Mouse (Mus musculus) midbrain, embryonic 12.5 days (tissue): ENCODE measurements around the gene Dnah14. TPM values are rescaled to one million over a fixed set of nuclear protein-coding genes. Genes with fewer than 3 reads are reported as not detected.

ENCODE experiments used
- ATAC-seq: fragments of 200-750 bp; cut with Nextera tagmentation; 2 replicates; pipeline ENCODE4 v1.8.0; 2017; ENCODE audit warnings: low read depth, moderate TSS enrichment, moderate library complexity; ENCODE audit not compliant: low FRiP score
- H3K27ac ChIP-seq: fragments of 300-500 bp; sonication (generic); replicated peaks from 2 replicates; pipeline ENCODE4 v1.5.1; 2016; ENCODE audit warnings: mild to moderate bottlenecking
- H3K27me3 ChIP-seq: fragments of 300-500 bp; sonication (generic); 2 replicates; pipeline ENCODE4 v1.6.1; 2016; ENCODE audit warnings: mild to moderate bottlenecking
- H3K36me3 ChIP-seq: fragments of 300-500 bp; sonication (generic); 2 replicates; pipeline ENCODE4 v1.6.1; 2016
- H3K4me1 ChIP-seq: fragments of 300-500 bp; sonication (generic); 2 replicates; pipeline ENCODE4 v1.6.1; 2016
- H3K4me2 ChIP-seq: fragments of 300-500 bp; sonication (generic); replicated peaks from 2 replicates; pipeline ENCODE4 v1.6.1; 2016; ENCODE audit warnings: mild to moderate bottlenecking, moderate library complexity
- H3K4me3 ChIP-seq: fragments of 300-500 bp; sonication (generic); 2 replicates; pipeline ENCODE4 v1.5.1; 2016; ENCODE audit warnings: mild to moderate bottlenecking
- H3K9ac ChIP-seq: fragments of 300-500 bp; sonication (generic); replicated peaks from 2 replicates; pipeline ENCODE4 v1.6.1; 2016; ENCODE audit warnings: mild to moderate bottlenecking, moderate library complexity
- H3K9me3 ChIP-seq: fragments of 300-500 bp; sonication (generic); 2 replicates; pipeline ENCODE4 v1.6.1; 2016; ENCODE audit warnings: mild to moderate bottlenecking
- WGBS: fragments of 180-500 bp; shearing (Covaris S2); methylation state at CpG from one replicate; pipeline ENCODE4 v1.1.7; 2016; 5-methylcytosine and 5-hydroxymethylcytosine counted together
- polyA plus RNA-seq: library from polyadenylated mRNA; unstranded; fragments of >200 nt; fragmentation: Nextera tagmentation; extraction: Ambion mirVana; gene quantifications from 2 replicates; pipeline ENCODE4 v1.2.1, GENCODE M21; 2016

Dnah14 gene
- polyA plus RNA-seq, 1 experiment from 2014 or later = 1.8 TPM

- Histone ChIP-seq H3K9ac (no peak overlapping the region), H3K36me3 (no peaks in the 10 kb centered on the region), H3K4me1 (no peaks in the 10 kb centered on the region), H3K27ac (no peak overlapping the region), H3K9me3 (no peaks in the 10 kb centered on the region), H3K27me3 (no peaks in the 10 kb centered on the region), H3K4me3 (no peak overlapping the region), H3K4me2 (no peak overlapping the region)
- no peak for ATAC-seq
- WGBS = 65% methylated on average over 6 of the region's 6 CpGs
Measured at GRCm38 (mm10) chr1:181623149-181623680, 46.9 kb downstream of the Dnah14 start.

GRCm38 (mm10) chr1:181624876-181625275 lies 48.5 kb downstream of the Dnah14 start:
- 93% methylated on average over 8 of the region's 8 CpGs for WGBS
- Histone ChIP-seq H3K4me1 (no peaks in the 10 kb centered on the region), H3K9ac (no peak overlapping the region), H3K4me3 (no peak overlapping the region), H3K9me3 (no peaks in the 10 kb centered on the region), H3K27me3 (no peaks in the 10 kb centered on the region), H3K36me3 (no peaks in the 10 kb centered on the region), H3K4me2 (no peak overlapping the region), H3K27ac (no peak overlapping the region)
- no peak for ATAC-seq

- H3K36me3 ChIP-seq = no peaks in the 10 kb centered on the region
- no peak for ATAC-seq
Measured at GRCm38 (mm10) chr1:181628276-181628675, 51.9 kb downstream of the Dnah14 start.

GRCm38 (mm10) chr1:181631371-181631770 lies 55.0 kb downstream of the Dnah14 start:
- ATAC-seq = no peak
- Histone ChIP-seq H3K9ac (no peak overlapping the region), H3K36me3 (no peaks in the 10 kb centered on the region), H3K4me2 (no peak overlapping the region), H3K27ac (no peak overlapping the region), H3K9me3 (no peaks in the 10 kb centered on the region), H3K4me1 (no peaks in the 10 kb centered on the region), H3K27me3 (no peaks in the 10 kb centered on the region), H3K4me3 (no peak overlapping the region)
- WGBS = 77% methylated on average over 4 of the region's 4 CpGs

More at GRCm38 (mm10) chr1:181628276-181628675, 51.9 kb downstream of the Dnah14 start:
- Histone ChIP-seq H3K27me3 (no peaks in the 10 kb centered on the region), H3K9me3 (no peaks in the 10 kb centered on the region), H3K27ac (no peak overlapping the region), H3K4me3 (no peak overlapping the region), H3K9ac (no peak overlapping the region), H3K4me2 (no peak overlapping the region), H3K4me1 (no peaks in the 10 kb centered on the region)
- 76% methylated on average over 6 of the region's 6 CpGs for WGBS

GRCm38 (mm10) chr1:181637997-181638713 lies 61.8 kb downstream of the Dnah14 start:
- no peak for ATAC-seq
- H3K4me1 ChIP-seq = no peaks in the 10 kb centered on the region
- no peak overlapping the region for H3K9ac ChIP-seq
- H3K9me3 ChIP-seq = no peaks in the 10 kb centered on the region
- WGBS = 80% methylated on average over 12 of the region's 12 CpGs
- H3K36me3 ChIP-seq = no peaks in the 10 kb centered on the region
- no peak overlapping the region for H3K4me3 ChIP-seq
- no peak overlapping the region for H3K27ac ChIP-seq
- no peak overlapping the region for H3K4me2 ChIP-seq
- H3K27me3 ChIP-seq = no peaks in the 10 kb centered on the region

GRCm38 (mm10) chr1:181640383-181640782 lies 64.0 kb downstream of the Dnah14 start:
- Histone ChIP-seq H3K9ac (no peak overlapping the region), H3K27ac (no peak overlapping the region), H3K4me3 (no peak overlapping the region), H3K36me3 (no peaks in the 10 kb centered on the region), H3K27me3 (no peaks in the 10 kb centered on the region), H3K4me1 (no peaks in the 10 kb centered on the region), H3K9me3 (no peaks in the 10 kb centered on the region), H3K4me2 (no peak overlapping the region)
- WGBS = 86% methylated on average over 2 of the region's 2 CpGs
- no peak for ATAC-seq

GRCm38 (mm10) chr1:181647467-181647866 lies 71.1 kb downstream of the Dnah14 start:
- H3K4me3 ChIP-seq = no peak overlapping the region
- H3K36me3 ChIP-seq = no peaks in the 10 kb centered on the region
- no peak for ATAC-seq
- H3K9me3 ChIP-seq = no peaks in the 10 kb centered on the region
- no peaks in the 10 kb centered on the region for H3K27me3 ChIP-seq
- H3K4me1 ChIP-seq = 0 out of 2 replicates have a peak, but pooled peaks cover 3% of the 10 kb centered on the region
- H3K9ac ChIP-seq = no peak overlapping the region
- no peak overlapping the region for H3K4me2 ChIP-seq
- WGBS = 56% methylated on average over 8 of the region's 8 CpGs
- H3K27ac ChIP-seq = no peak overlapping the region

GRCm38 (mm10) chr1:181653481-181653880 lies 77.1 kb downstream of the Dnah14 start:
- Histone ChIP-seq H3K4me3 (no peak overlapping the region), H3K4me2 (no peak overlapping the region), H3K27ac (no peak overlapping the region), H3K4me1 (0 out of 2 replicates have a peak, but pooled peaks cover 6% of the 10 kb centered on the region), H3K9ac (no peak overlapping the region), H3K36me3 (no peaks in the 10 kb centered on the region), H3K27me3 (no peaks in the 10 kb centered on the region), H3K9me3 (no peaks in the 10 kb centered on the region)
- WGBS = 56% methylated on average over 3 of the region's 3 CpGs
- ATAC-seq = no peak

GRCm38 (mm10) chr1:181656421-181656820 lies 80.1 kb downstream of the Dnah14 start:
- 0 out of 2 replicates have a peak, but pooled peaks cover 6% of the 10 kb centered on the region for H3K4me1 ChIP-seq
- no peaks in the 10 kb centered on the region for H3K36me3 ChIP-seq
- 94% methylated on average over 5 of the region's 5 CpGs for WGBS
- ATAC-seq = no peak
- H3K27ac ChIP-seq = no peak overlapping the region
- H3K4me3 ChIP-seq = no peak overlapping the region
- no peak overlapping the region for H3K9ac ChIP-seq
- H3K27me3 ChIP-seq = no peaks in the 10 kb centered on the region
- no peak overlapping the region for H3K4me2 ChIP-seq
- no peaks in the 10 kb centered on the region for H3K9me3 ChIP-seq

- H3K4me1 ChIP-seq = no peaks in the 10 kb centered on the region
- ATAC-seq = no peak
- no peaks in the 10 kb centered on the region for H3K9me3 ChIP-seq
- WGBS = 76% methylated on average over 4 of the region's 4 CpGs
- H3K4me2 ChIP-seq = no peak overlapping the region
- no peaks in the 10 kb centered on the region for H3K36me3 ChIP-seq
- no peak overlapping the region for H3K27ac ChIP-seq
- no peak overlapping the region for H3K9ac ChIP-seq
- H3K27me3 ChIP-seq = no peaks in the 10 kb centered on the region
- no peak overlapping the region for H3K4me3 ChIP-seq
Measured at GRCm38 (mm10) chr1:181666801-181667200, 90.4 kb downstream of the Dnah14 start.

GRCm38 (mm10) chr1:181694729-181695498 lies 118.6 kb downstream of the Dnah14 start:
- 77% methylated on average over 5 of the region's 5 CpGs for WGBS
- no peaks in the 10 kb centered on the region for H3K4me1 ChIP-seq
- H3K4me3 ChIP-seq = no peak overlapping the region
- no peaks in the 10 kb centered on the region for H3K27me3 ChIP-seq
- ATAC-seq = no peak
- H3K9ac ChIP-seq = no peak overlapping the region
- H3K9me3 ChIP-seq = no peaks in the 10 kb centered on the region
- H3K36me3 ChIP-seq = no peaks in the 10 kb centered on the region
- no peak overlapping the region for H3K27ac ChIP-seq
- no peak overlapping the region for H3K4me2 ChIP-seq

GRCm38 (mm10) chr1:181728707-181729106 lies 152.3 kb downstream of the Dnah14 start:
- no peak overlapping the region for H3K9ac ChIP-seq
- 59% methylated on average over 5 of the region's 5 CpGs for WGBS
- ATAC-seq = no peak

More at GRCm38 (mm10) chr1:181728707-181729106, 152.3 kb downstream of the Dnah14 start:
- Histone ChIP-seq H3K4me2 (no peak overlapping the region), H3K4me3 (no peak overlapping the region), H3K36me3 (no peaks in the 10 kb centered on the region), H3K9me3 (no peaks in the 10 kb centered on the region), H3K4me1 (no peaks in the 10 kb centered on the region), H3K27me3 (no peaks in the 10 kb centered on the region), H3K27ac (no peak overlapping the region)
